Mouse (Mus musculus) CD4-positive helper T cell, adult 2 months (primary cell): Measurements from ENCODE around the gene Abhd4.

Source experiments
- DNase-seq: peaks from one replicate; pipeline ENCODE4 v3.0.0-alpha.2; 2012; ENCODE audit warnings: low read depth, missing footprints, low spot score

Gene Abhd4

GRCm38 (mm10) chr14:54276446-54276845, 22.5 kb downstream of the Abhd4 start:
- no peak for DNase-seq

- no peak for DNase-seq
Measured at GRCm38 (mm10) chr14:54284839-54285238, 30.9 kb downstream of the Abhd4 start, which contains the start of gene Olfr49. Gene Olfr49 (minus strand): TSS chr14:54284939.

GRCm38 (mm10) chr14:54300136-54300535, 46.1 kb downstream of the Abhd4 start:
- no peak for DNase-seq

GRCm38 (mm10) chr14:54300676-54301075, 46.7 kb downstream of the Abhd4 start:
- DNase-seq: no peak

- no peak for DNase-seq
Measured at GRCm38 (mm10) chr14:54311763-54312162, 57.8 kb downstream of the Abhd4 start.
